Mouse (Mus musculus) lung, postnatal 0 days (tissue): ENCODE data around the gene Tenm3.

Experiments used
- CTCF ChIP-seq: IDR thresholded peaks from 2 replicates; pipeline ENCODE4 v1.5.1; 2016; ENCODE audit warnings: antibody characterized with exemption, mild to moderate bottlenecking
- EP300 ChIP-seq: IDR thresholded peaks from 2 replicates; pipeline ENCODE4 v1.6.1; 2016; ENCODE audit warnings: antibody characterized with exemption, mild to moderate bottlenecking, control low read depth

GRCm38 (mm10) chr8:48704885-48705515 lies 138.8 kb downstream of the Tenm3 start:
- TF ChIP-seq EP300 (no peak), CTCF (no peak)
